Mouse (Mus musculus): ENCODE data around the gene Cabp2. TPM values are rescaled to one million over a fixed set of nuclear protein-coding genes. Genes with fewer than 3 reads are reported as not detected.
A peak's percentile ranks its signal among the peaks of the same experiment; 100 is the strongest.

The Cabp2 gene
- polyA plus RNA-seq, 1 experiment from 2014 or later, result not detected

GRCm38 (mm10) chr19:4051741-4052515, 29.4 kb upstream of the Cabp2 start:
- Histone ChIP-seq H3K27me3 (ENCODE audit: control insufficient read depth, insufficient read depth, low read length) (no peaks in the 10 kb centered on the region), H3K27ac (ENCODE audit: low read depth, low read length) (no peak overlapping the region), H3K36me3 (ENCODE audit: control insufficient read depth, insufficient read depth, low read length) (no peaks in the 10 kb centered on the region), H3K9ac (ENCODE audit: low read length) (no peak overlapping the region), H3K4me3 (ENCODE audit: low read depth, low read length) (no peak overlapping the region), H3K4me2 (ENCODE audit: low read depth, low read length, severe bottlenecking) (no peak overlapping the region), H3K9me3 (ENCODE audit: control insufficient read depth, low read length) (no peaks in the 10 kb centered on the region), H3K4me1 (replicated peaks; ENCODE audit: control insufficient read depth, insufficient read depth, low read length) (no peaks in the 10 kb centered on the region)
- peak; percentile 81 for DNase-seq (ENCODE audit: low spot score)
- 59% methylated on average over 10 of the region's 10 CpGs for WGBS
- ATAC-seq (replicated peaks; ENCODE audit: low FRiP score), result no peak

- ATAC-seq (replicated peaks; ENCODE audit: low FRiP score), result no peak
- Histone ChIP-seq H3K27ac (ENCODE audit: low read depth, low read length) (no peak overlapping the region), H3K4me2 (ENCODE audit: low read depth, low read length, severe bottlenecking) (no peak overlapping the region), H3K4me3 (ENCODE audit: low read depth, low read length) (no peak overlapping the region), H3K9ac (ENCODE audit: low read length) (no peak overlapping the region), H3K4me1 (replicated peaks; ENCODE audit: control insufficient read depth, insufficient read depth, low read length) (no peaks in the 10 kb centered on the region), H3K36me3 (ENCODE audit: control insufficient read depth, insufficient read depth, low read length) (no peaks in the 10 kb centered on the region), H3K27me3 (ENCODE audit: control insufficient read depth, insufficient read depth, low read length) (no peaks in the 10 kb centered on the region), H3K9me3 (ENCODE audit: control insufficient read depth, low read length) (no peaks in the 10 kb centered on the region)
- DNase-seq (ENCODE audit: low spot score), result no peak
- 83% methylated on average over 5 of the region's 5 CpGs for WGBS
Observed at GRCm38 (mm10) chr19:4052516-4053030, 28.8 kb upstream of the Cabp2 start.

GRCm38 (mm10) chr19:4054613-4055012, 26.8 kb upstream of the Cabp2 start:
- Histone ChIP-seq H3K4me1 (replicated peaks; ENCODE audit: control insufficient read depth, insufficient read depth, low read length) (no peaks in the 10 kb centered on the region), H3K36me3 (ENCODE audit: control insufficient read depth, insufficient read depth, low read length) (no peaks in the 10 kb centered on the region), H3K9me3 (ENCODE audit: control insufficient read depth, low read length) (no peaks in the 10 kb centered on the region), H3K4me2 (ENCODE audit: low read depth, low read length, severe bottlenecking) (no peak overlapping the region), H3K4me3 (ENCODE audit: low read depth, low read length) (no peak overlapping the region), H3K9ac (ENCODE audit: low read length) (no peak overlapping the region), H3K27me3 (ENCODE audit: control insufficient read depth, insufficient read depth, low read length) (no peaks in the 10 kb centered on the region), H3K27ac (ENCODE audit: low read depth, low read length) (no peak overlapping the region)
- no peak for DNase-seq (ENCODE audit: low spot score)
- 93% methylated on average over 5 of the region's 5 CpGs for WGBS
- ATAC-seq (replicated peaks; ENCODE audit: low FRiP score), result no peak

GRCm38 (mm10) chr19:4055216-4055946, 26.0 kb upstream of the Cabp2 start:
- Histone ChIP-seq H3K36me3 (ENCODE audit: control insufficient read depth, insufficient read depth, low read length) (no peaks in the 10 kb centered on the region), H3K4me3 (ENCODE audit: low read depth, low read length) (no peak overlapping the region), H3K9me3 (ENCODE audit: control insufficient read depth, low read length) (no peaks in the 10 kb centered on the region), H3K9ac (ENCODE audit: low read length) (no peak overlapping the region), H3K27ac (ENCODE audit: low read depth, low read length) (no peak overlapping the region), H3K4me2 (ENCODE audit: low read depth, low read length, severe bottlenecking) (no peak overlapping the region), H3K4me1 (replicated peaks; ENCODE audit: control insufficient read depth, insufficient read depth, low read length) (no peaks in the 10 kb centered on the region), H3K27me3 (ENCODE audit: control insufficient read depth, insufficient read depth, low read length) (no peaks in the 10 kb centered on the region)
- DNase-seq (ENCODE audit: low spot score) (no peak), ATAC-seq (replicated peaks; ENCODE audit: low FRiP score) (no peak)
- WGBS, result 71% methylated on average over 8 of the region's 8 CpGs

- H3K4me2 ChIP-seq (ENCODE audit: low read depth, low read length, severe bottlenecking), result no peak overlapping the region
- no peak overlapping the region for H3K27ac ChIP-seq (ENCODE audit: low read depth, low read length)
- no peak overlapping the region for H3K9ac ChIP-seq (ENCODE audit: low read length)
- ATAC-seq (replicated peaks; ENCODE audit: low FRiP score) (no peak), DNase-seq (ENCODE audit: low spot score) (no peak)
- WGBS, result 69% methylated on average over 15 of the region's 15 CpGs
- H3K9me3 ChIP-seq (ENCODE audit: control insufficient read depth, low read length), result no peaks in the 10 kb centered on the region
- no peak overlapping the region for H3K4me3 ChIP-seq (ENCODE audit: low read depth, low read length)
- H3K4me1 ChIP-seq (replicated peaks; ENCODE audit: control insufficient read depth, insufficient read depth, low read length), result no peaks in the 10 kb centered on the region
- H3K36me3 ChIP-seq (ENCODE audit: control insufficient read depth, insufficient read depth, low read length), result no peaks in the 10 kb centered on the region
- H3K27me3 ChIP-seq (ENCODE audit: control insufficient read depth, insufficient read depth, low read length), result no peaks in the 10 kb centered on the region
Observed at GRCm38 (mm10) chr19:4055947-4056693, 25.3 kb upstream of the Cabp2 start.

GRCm38 (mm10) chr19:4056727-4057126, 24.7 kb upstream of the Cabp2 start:
- Histone ChIP-seq H3K4me1 (replicated peaks; ENCODE audit: control insufficient read depth, insufficient read depth, low read length) (no peaks in the 10 kb centered on the region), H3K27me3 (ENCODE audit: control insufficient read depth, insufficient read depth, low read length) (no peaks in the 10 kb centered on the region), H3K9me3 (ENCODE audit: control insufficient read depth, low read length) (no peaks in the 10 kb centered on the region), H3K36me3 (ENCODE audit: control insufficient read depth, insufficient read depth, low read length) (no peaks in the 10 kb centered on the region), H3K4me2 (ENCODE audit: low read depth, low read length, severe bottlenecking) (no peak overlapping the region), H3K27ac (ENCODE audit: low read depth, low read length) (no peak overlapping the region), H3K9ac (ENCODE audit: low read length) (no peak overlapping the region), H3K4me3 (ENCODE audit: low read depth, low read length) (no peak overlapping the region)
- WGBS, result 41% methylated on average over 4 of the region's 4 CpGs
- no peak for DNase-seq (ENCODE audit: low spot score)
- no peak for ATAC-seq (replicated peaks; ENCODE audit: low FRiP score)

GRCm38 (mm10) chr19:4057389-4057788, 24.0 kb upstream of the Cabp2 start:
- H3K36me3 ChIP-seq (ENCODE audit: control insufficient read depth, insufficient read depth, low read length), result no peaks in the 10 kb centered on the region
- no peak overlapping the region for H3K4me2 ChIP-seq (ENCODE audit: low read depth, low read length, severe bottlenecking)
- H3K27ac ChIP-seq (ENCODE audit: low read depth, low read length), result no peak overlapping the region
- no peaks in the 10 kb centered on the region for H3K9me3 ChIP-seq (ENCODE audit: control insufficient read depth, low read length)
- no peak for DNase-seq (ENCODE audit: low spot score)
- H3K4me1 ChIP-seq (replicated peaks; ENCODE audit: control insufficient read depth, insufficient read depth, low read length), result no peaks in the 10 kb centered on the region
- WGBS, result 87% methylated on average over 13 of the region's 13 CpGs
- ATAC-seq (replicated peaks; ENCODE audit: low FRiP score), result no peak
- no peak overlapping the region for H3K9ac ChIP-seq (ENCODE audit: low read length)
- no peak overlapping the region for H3K4me3 ChIP-seq (ENCODE audit: low read depth, low read length)
- no peaks in the 10 kb centered on the region for H3K27me3 ChIP-seq (ENCODE audit: control insufficient read depth, insufficient read depth, low read length)

GRCm38 (mm10) chr19:4057962-4058361, 23.4 kb upstream of the Cabp2 start:
- DNase-seq (ENCODE audit: low spot score) (no peak), ATAC-seq (replicated peaks; ENCODE audit: low FRiP score) (no peak)
- no peak overlapping the region for H3K4me2 ChIP-seq (ENCODE audit: low read depth, low read length, severe bottlenecking)
- no peaks in the 10 kb centered on the region for H3K36me3 ChIP-seq (ENCODE audit: control insufficient read depth, insufficient read depth, low read length)
- no peak overlapping the region for H3K4me3 ChIP-seq (ENCODE audit: low read depth, low read length)
- no peak overlapping the region for H3K9ac ChIP-seq (ENCODE audit: low read length)
- H3K27ac ChIP-seq (ENCODE audit: low read depth, low read length), result no peak overlapping the region
- no peaks in the 10 kb centered on the region for H3K9me3 ChIP-seq (ENCODE audit: control insufficient read depth, low read length)
- WGBS, result 91% methylated on average over 7 of the region's 7 CpGs
- no peaks in the 10 kb centered on the region for H3K27me3 ChIP-seq (ENCODE audit: control insufficient read depth, insufficient read depth, low read length)
- H3K4me1 ChIP-seq (replicated peaks; ENCODE audit: control insufficient read depth, insufficient read depth, low read length), result no peaks in the 10 kb centered on the region
